Mouse (Mus musculus): ENCODE measurements around the gene Xirp1. TPM values are rescaled to one million over a fixed set of nuclear protein-coding genes. Genes with fewer than 3 reads are reported as not detected.
"Not testable (repeated sequence)": the region's sequence is repeated elsewhere in the genome, so short reads cannot be mapped to it uniquely, and the experiment has no call there.

The Xirp1 gene
- polyA plus RNA-seq, 1 experiment from 2014 or later, result 0.06 TPM

DNA sequence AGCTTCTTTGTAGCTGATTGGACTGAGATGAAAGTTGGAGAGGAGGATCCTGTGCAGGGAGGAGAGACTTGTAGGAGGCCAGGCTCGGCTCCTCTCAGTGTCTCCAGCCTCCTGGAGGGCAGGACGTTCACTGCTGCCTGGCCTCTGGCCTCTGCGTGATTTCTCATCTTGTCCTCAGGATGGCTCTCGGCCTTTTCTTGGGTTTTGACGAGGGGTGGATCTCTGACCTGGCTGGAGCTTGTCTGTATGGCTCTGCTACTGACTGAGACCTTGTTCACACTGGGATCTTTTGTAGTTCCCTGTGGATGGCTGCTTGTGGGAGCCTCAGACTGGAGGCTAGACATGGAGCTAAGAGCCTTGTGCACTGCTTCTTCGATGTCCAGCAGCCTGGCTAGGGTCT is 8.6 kb downstream of the Xirp1 start:
- Histone ChIP-seq H3K9me3 (no peaks in the 10 kb centered on the region), H3K4me2 (no peak overlapping the region), H3K4me3 (no peak overlapping the region), H3K36me3 (no peaks in the 10 kb centered on the region), H3K27ac (replicated peaks) (no peak overlapping the region), H3K27me3 (peaks cover 15% of the 10 kb centered on the region), H3K9ac (no peak overlapping the region), H3K4me1 (replicated peaks) (peaks cover 12% of the 10 kb centered on the region; the same call in 1 of the 2 replicates)
- no peak for ATAC-seq (ENCODE audit: low read depth)
- WGBS, result 62% methylated on average over 6 of the region's 6 CpGs

DNA sequence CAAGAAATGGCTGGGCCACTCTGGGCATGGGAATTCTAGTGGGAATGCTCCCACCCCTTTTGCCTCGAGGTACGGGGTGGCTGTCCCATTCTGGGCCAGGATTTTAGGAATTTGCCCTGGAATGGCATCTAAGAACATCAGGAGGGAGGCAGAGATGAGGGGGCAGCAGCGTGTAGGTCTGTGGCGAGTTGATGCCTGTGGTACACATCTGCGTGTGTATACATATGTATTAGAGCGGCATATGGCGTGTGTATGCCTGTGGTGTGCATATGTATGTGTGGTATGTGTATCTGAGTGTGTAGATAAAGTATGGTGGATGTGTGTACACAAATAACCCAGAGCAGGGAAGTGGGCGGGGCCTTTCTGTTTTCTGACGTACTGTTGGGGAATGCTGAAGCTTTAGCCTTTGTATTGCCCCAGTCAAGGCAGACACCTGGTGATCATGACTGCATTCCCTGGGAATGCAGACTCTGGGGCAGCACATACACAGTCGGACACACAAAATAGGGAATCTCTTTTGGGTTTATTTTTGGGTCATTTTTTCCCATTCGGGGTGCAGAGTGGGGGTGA is 10.1 kb downstream of the Xirp1 start:
- no peak for ATAC-seq (ENCODE audit: low read depth)
- Histone ChIP-seq H3K4me1 (replicated peaks) (peaks cover 12% of the 10 kb centered on the region; the same call in 1 of the 2 replicates), H3K9ac (no peak overlapping the region), H3K4me3 (no peak overlapping the region), H3K9me3 (no peaks in the 10 kb centered on the region), H3K4me2 (no peak overlapping the region), H3K36me3 (no peaks in the 10 kb centered on the region), H3K27ac (replicated peaks) (no peak overlapping the region), H3K27me3 (peaks cover 15% of the 10 kb centered on the region)
- 73% methylated on average over 11 of the region's 11 CpGs for WGBS

DNA sequence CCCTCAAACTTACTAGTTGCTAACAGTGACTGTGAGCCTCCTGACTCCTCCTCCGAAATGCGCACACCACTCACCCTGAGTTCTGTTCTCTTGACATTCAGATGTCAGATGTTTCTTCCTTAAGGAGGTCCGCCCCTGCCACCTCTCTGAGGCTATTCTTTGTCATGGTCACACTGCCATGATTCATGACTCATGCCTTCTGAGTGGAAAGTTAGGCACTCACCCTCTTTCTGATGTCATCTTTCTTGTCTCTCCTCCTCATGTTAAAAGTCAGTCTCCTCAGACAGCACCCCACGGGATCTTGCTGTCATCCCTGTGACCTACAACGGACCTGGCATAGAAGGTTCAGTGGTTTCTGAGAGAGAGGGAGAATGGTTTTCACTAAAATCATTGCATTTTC is 10.6 kb downstream of the Xirp1 start:
- peaks cover 15% of the 10 kb centered on the region for H3K27me3 ChIP-seq
- H3K4me3 ChIP-seq, result no peak overlapping the region
- H3K36me3 ChIP-seq, result no peaks in the 10 kb centered on the region
- 88% methylated on average over 5 of the region's 5 CpGs for WGBS
- no peak overlapping the region for H3K9ac ChIP-seq
- H3K4me2 ChIP-seq, result no peak overlapping the region
- H3K27ac ChIP-seq (replicated peaks), result no peak overlapping the region
- no peaks in the 10 kb centered on the region for H3K9me3 ChIP-seq
- peaks cover 12% of the 10 kb centered on the region; the same call in 1 of the 2 replicates for H3K4me1 ChIP-seq (replicated peaks)
- no peak for ATAC-seq (ENCODE audit: low read depth)

DNA sequence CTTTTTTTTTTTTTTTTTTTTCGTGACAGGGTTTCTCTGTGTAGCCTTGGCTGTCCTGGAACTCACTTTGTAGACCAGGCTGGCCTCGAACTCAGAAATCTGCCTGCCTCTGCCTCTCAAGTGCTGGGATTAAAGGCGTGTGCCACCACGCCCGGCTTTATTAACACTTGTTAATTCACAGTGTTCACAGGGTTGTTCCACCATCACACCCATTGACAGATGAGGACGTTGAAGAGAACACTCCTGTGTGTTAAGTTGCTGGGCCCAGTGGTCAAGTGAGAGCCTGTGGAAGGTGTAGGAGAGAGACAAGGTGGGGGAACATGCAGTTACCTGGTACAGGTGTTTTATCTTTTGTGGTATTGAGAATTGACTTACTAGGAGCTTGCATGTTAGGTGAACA is 11.2 kb downstream of the Xirp1 start:
- not testable (repeated sequence) for H3K9ac ChIP-seq; H3K27ac ChIP-seq (replicated peaks); H3K4me3 ChIP-seq; H3K4me2 ChIP-seq; H3K9me3 ChIP-seq; ATAC-seq (ENCODE audit: low read depth); H3K36me3 ChIP-seq
- WGBS, result 85% methylated on average over 6 of the region's 6 CpGs
- Histone ChIP-seq H3K4me1 (replicated peaks) (peaks cover 12% of the 10 kb centered on the region; the same call in 1 of the 2 replicates), H3K27me3 (peaks cover 15% of the 10 kb centered on the region)

DNA sequence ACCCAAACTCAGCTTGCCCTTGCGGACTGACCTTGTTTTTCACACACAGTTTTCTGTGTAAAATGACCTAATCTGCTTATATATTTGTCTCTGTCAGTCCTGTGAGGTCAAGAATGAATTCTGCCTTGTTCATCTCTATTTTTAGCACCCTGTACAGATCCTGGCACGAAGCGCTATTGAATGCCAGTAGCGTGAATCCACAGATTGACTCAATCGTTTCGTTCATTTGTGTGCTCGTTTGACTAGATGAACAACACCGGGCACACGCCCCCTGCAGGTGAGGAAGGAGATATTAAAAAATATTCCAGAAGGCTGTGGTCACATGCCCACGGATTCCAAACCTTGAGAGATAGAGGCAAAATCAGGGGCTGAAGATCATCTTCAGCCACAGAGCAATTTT is 11.9 kb downstream of the Xirp1 start:
- peak; percentile 69 for ATAC-seq (ENCODE audit: low read depth)
- H3K4me1 ChIP-seq (replicated peaks), result peaks cover 12% of the 10 kb centered on the region; the same call in 1 of the 2 replicates
- no peaks in the 10 kb centered on the region for H3K9me3 ChIP-seq
- peaks cover 15% of the 10 kb centered on the region for H3K27me3 ChIP-seq
- H3K9ac ChIP-seq, result peak overlapping the region; percentile 72
- peak overlapping the region; percentile 74 for H3K4me2 ChIP-seq
- WGBS, result 2% methylated on average over 10 of the region's 10 CpGs
- H3K36me3 ChIP-seq, result no peaks in the 10 kb centered on the region
- H3K27ac ChIP-seq (replicated peaks), result peak overlapping the region; percentile 85
- H3K4me3 ChIP-seq, result peak overlapping the region; percentile 45

DNA sequence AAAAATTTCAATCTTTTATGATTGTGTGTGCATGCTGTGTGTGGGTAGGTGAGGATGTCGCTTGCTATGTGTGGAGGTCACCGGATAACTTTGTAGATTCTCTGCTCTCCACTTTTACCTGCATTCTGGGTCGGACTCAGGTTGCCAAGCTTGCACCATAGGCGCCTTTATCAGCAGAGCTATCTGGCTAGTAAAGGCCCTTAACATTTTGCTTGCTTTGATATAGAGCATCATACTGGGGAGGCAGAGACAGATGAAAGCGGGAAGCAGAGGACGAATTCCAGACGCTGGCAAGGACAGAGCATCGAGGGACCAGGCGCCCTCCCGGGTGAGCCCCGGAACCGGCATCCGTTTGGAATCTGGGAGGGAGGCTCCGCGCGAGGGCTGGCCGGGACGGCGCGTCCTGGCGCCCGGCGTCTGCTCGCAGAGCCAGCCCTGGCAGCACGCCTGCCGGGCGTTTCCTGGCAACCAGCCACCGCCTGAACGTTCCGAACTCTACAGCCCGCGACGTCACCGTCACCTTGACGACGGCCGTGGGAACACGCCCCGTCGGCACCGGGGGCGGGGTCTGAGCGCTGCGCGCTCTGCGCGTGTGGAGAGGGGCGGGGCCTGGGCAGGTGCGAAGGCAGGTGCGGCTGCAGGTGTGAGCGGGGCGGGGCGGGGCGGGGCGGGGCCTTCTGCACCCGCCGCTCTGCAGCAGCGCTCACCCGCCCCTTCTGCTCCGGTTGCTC is 12.5 kb downstream of the Xirp1 start:
- Histone ChIP-seq H3K9ac (peak overlapping the region; percentile 72), H3K4me2 (peak overlapping the region; percentile 74), H3K4me1 (replicated peaks) (peaks cover 12% of the 10 kb centered on the region; the same call in 1 of the 2 replicates), H3K27me3 (peaks cover 15% of the 10 kb centered on the region), H3K36me3 (no peaks in the 10 kb centered on the region), H3K27ac (replicated peaks) (peak overlapping the region; percentile 85), H3K4me3 (peak overlapping the region; percentile 45), H3K9me3 (no peaks in the 10 kb centered on the region)
- WGBS, result 2% methylated on average over 53 of the region's 60 CpGs
- peak; percentile 95 for ATAC-seq (ENCODE audit: low read depth)

DNA sequence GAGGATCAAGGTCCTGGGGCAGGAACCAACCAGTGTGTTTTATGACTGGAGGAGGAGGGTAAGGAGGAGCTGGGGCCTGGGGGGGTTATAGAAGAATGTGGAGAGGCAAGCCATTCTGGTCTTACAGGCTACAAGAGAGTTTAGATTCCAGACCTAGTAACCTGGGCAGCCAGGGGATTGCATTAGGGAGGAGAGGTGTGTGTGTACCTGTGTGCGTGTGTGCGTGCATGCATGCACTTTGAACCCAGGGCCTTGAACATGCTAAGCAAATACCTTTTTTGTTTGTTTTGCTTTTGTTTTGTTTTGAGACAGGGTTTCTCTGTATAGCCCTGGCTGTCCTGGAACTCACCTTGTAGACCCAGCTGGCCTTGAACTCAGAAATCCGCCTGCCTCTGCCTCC is 13.5 kb downstream of the Xirp1 start:
- Histone ChIP-seq H3K4me1 (replicated peaks) (peaks cover 12% of the 10 kb centered on the region; the same call in 1 of the 2 replicates), H3K4me3 (no peak overlapping the region), H3K9me3 (no peaks in the 10 kb centered on the region), H3K4me2 (no peak overlapping the region), H3K27ac (replicated peaks) (no peak overlapping the region), H3K9ac (no peak overlapping the region), H3K36me3 (no peaks in the 10 kb centered on the region), H3K27me3 (peaks cover 15% of the 10 kb centered on the region)
- no peak for ATAC-seq (ENCODE audit: low read depth)
- 98% methylated on average over 3 of the region's 3 CpGs for WGBS

DNA sequence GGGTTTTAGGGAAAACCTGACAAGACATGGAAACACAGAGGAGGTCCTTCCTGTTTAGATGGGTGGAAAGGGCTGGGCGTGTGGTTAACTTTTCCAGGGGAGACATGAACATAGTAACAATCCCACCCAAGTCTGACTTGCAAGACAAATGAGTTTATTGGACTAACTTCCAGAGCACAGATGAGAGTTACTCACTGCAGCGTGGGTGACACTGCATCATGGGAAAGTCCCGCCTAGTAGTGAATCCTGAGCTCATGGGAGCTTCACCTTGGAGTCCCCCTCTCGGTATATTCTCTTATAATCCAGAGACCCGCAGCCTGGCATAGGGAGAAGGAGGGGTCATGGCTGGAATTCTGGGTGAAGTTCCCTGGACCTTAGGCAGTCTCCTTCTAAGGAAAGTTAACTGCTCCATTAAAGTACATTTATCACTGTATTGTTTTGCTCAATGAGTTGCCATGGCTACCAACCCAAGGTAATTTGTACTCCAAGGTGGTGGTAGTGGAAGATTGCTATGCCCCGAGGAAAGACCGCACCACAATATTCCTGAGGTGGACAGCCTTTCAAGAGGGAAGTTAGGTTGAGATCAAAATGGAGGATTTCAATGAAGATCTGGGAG is 14.1 kb downstream of the Xirp1 start:
- Histone ChIP-seq H3K36me3 (no peaks in the 10 kb centered on the region), H3K4me3 (no peak overlapping the region), H3K27me3 (peaks cover 15% of the 10 kb centered on the region), H3K9ac (no peak overlapping the region), H3K4me1 (replicated peaks) (peaks cover 12% of the 10 kb centered on the region; the same call in 1 of the 2 replicates), H3K27ac (replicated peaks) (no peak overlapping the region), H3K4me2 (no peak overlapping the region), H3K9me3 (no peaks in the 10 kb centered on the region)
- no peak for ATAC-seq (ENCODE audit: low read depth)
- WGBS, result 63% methylated on average over 7 of the region's 7 CpGs

DNA sequence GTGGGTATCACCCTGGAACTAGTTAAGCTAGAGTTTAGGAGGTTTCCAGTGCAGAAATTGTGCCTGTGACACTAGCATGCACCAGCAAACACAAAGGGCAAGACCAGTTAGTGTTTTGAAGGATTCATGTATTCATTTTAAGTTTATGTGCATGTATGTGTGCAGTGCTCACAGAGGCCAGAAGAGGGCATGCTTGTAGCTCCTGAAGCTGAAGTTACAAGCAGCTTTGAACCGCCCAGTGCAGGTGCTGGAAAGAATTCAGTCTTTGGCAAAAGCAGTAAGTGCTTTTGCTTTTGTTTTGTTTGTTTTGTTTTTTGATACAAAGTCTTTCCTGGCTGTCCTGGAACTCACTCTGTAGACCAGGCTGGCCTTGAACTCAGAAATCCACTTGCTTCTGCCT is 15.6 kb downstream of the Xirp1 start:
- H3K27ac ChIP-seq (replicated peaks), result no peak overlapping the region
- ATAC-seq (ENCODE audit: low read depth), result no peak
- 87% methylated on average over 1 of the region's 1 CpGs for WGBS
- H3K4me1 ChIP-seq (replicated peaks), result peaks cover 12% of the 10 kb centered on the region; the same call in 1 of the 2 replicates
- no peak overlapping the region for H3K9ac ChIP-seq
- no peaks in the 10 kb centered on the region for H3K36me3 ChIP-seq
- no peak overlapping the region for H3K4me3 ChIP-seq
- H3K27me3 ChIP-seq, result peaks cover 7% of the 10 kb centered on the region
- no peaks in the 10 kb centered on the region for H3K9me3 ChIP-seq
- no peak overlapping the region for H3K4me2 ChIP-seq

DNA sequence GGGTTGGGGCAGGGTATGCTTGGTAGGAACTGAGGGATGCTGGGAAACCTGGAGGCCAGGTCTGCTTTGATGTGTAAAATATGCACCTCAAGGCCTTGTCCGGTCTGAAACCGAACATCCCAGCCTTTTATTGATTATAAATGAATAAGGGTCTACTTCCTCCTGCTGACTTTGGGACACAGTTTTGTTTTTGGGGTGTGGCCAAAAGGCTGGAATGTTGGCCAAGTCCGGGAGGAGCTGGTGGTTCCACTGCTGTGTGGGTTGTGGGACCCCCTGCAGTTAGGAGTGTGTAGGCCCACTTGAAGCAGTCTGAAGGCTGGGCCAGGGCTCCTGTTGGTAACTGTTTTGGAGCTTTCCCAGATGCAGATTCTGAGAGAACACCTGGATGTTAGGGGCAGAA is 17.5 kb downstream of the Xirp1 start:
- ATAC-seq (ENCODE audit: low read depth), result no peak
- H3K36me3 ChIP-seq, result no peaks in the 10 kb centered on the region
- no peak overlapping the region for H3K4me3 ChIP-seq
- no peaks in the 10 kb centered on the region for H3K9me3 ChIP-seq
- no peak overlapping the region for H3K27ac ChIP-seq (replicated peaks)
- peaks cover 4% of the 10 kb centered on the region for H3K27me3 ChIP-seq
- 75% methylated on average over 3 of the region's 3 CpGs for WGBS
- H3K4me2 ChIP-seq, result no peak overlapping the region
- peaks cover 16% of the 10 kb centered on the region; the same call in 1 of the 2 replicates for H3K4me1 ChIP-seq (replicated peaks)
- H3K9ac ChIP-seq, result no peak overlapping the region

DNA sequence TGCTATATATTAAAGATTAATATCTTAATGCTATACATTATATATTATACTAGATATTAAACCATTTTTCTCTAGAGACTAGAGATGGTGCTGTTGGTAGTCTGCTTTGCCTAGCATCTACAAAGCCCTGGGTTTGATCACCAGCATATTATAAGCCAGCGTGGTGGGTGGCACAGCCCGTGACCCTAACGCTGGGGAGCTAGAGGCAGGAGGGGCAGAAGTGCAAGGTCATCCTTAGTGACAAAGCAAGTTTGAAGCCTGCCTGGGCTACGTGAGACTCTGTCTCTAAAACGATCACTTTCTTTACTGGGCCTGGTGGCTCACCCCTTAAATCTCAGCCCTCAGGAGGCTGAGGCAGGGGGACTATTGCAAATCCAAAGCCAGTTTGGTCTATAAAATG is 20.5 kb downstream of the Xirp1 start:
- no peak overlapping the region for H3K4me2 ChIP-seq
- H3K9me3 ChIP-seq, result no peaks in the 10 kb centered on the region
- WGBS, result 77% methylated on average over 5 of the region's 5 CpGs
- peaks cover 10% of the 10 kb centered on the region; the same call in 1 of the 2 replicates for H3K4me1 ChIP-seq (replicated peaks)
- no peak overlapping the region for H3K27ac ChIP-seq (replicated peaks)
- H3K9ac ChIP-seq, result no peak overlapping the region
- no peaks in the 10 kb centered on the region for H3K36me3 ChIP-seq
- H3K4me3 ChIP-seq, result no peak overlapping the region
- no peak for ATAC-seq (ENCODE audit: low read depth)
- H3K27me3 ChIP-seq, result peaks cover 13% of the 10 kb centered on the region

Data from neural tube, embryonic 13.5 days (tissue).